Mouse (Mus musculus): ENCODE results near the gene Cd52. TPM values are rescaled to one million over a fixed set of nuclear protein-coding genes. Genes with fewer than 3 reads are reported as not detected.

The Cd52 gene
- polyA plus RNA-seq, 1 experiment from 2014 or later = 24.6 TPM

- no peaks in the 10 kb centered on the region for H3K9me3 ChIP-seq (replicated peaks)
- H3K36me3 ChIP-seq = peaks cover 12% of the 10 kb centered on the region
- H3K27me3 ChIP-seq = no peaks in the 10 kb centered on the region
- DNase-seq (no peak), ATAC-seq (ENCODE audit: low read depth) (no peak)
- H3K9ac ChIP-seq = no peak overlapping the region
- H3K27ac ChIP-seq = no peak overlapping the region
- peaks cover 69% of the 10 kb centered on the region for H3K4me1 ChIP-seq (replicated peaks)
- WGBS (ENCODE audit: insufficient replicate concordance) = 85% methylated on average over 21 of the region's 21 CpGs
- peak overlapping the region; percentile 87; the same call in 1 of the 2 replicates for H3K4me2 ChIP-seq
- no peak overlapping the region for H3K4me3 ChIP-seq (replicated peaks)
Observed at GRCm38 (mm10) chr4:134126300-134127120, 31.6 kb upstream of the Cd52 start.

- Histone ChIP-seq H3K27me3 (no peaks in the 10 kb centered on the region), H3K27ac (no peak overlapping the region), H3K36me3 (peaks cover 3% of the 10 kb centered on the region; the same call in 1 of the 2 replicates), H3K9ac (no peak overlapping the region), H3K4me1 (replicated peaks) (peaks cover 72% of the 10 kb centered on the region), H3K4me2 (no peak overlapping the region), H3K9me3 (replicated peaks) (no peaks in the 10 kb centered on the region), H3K4me3 (replicated peaks) (no peak overlapping the region)
- no peak for DNase-seq
- 77% methylated on average over 15 of the region's 15 CpGs for WGBS (ENCODE audit: insufficient replicate concordance)
- ATAC-seq (ENCODE audit: low read depth) = no peak
Observed at GRCm38 (mm10) chr4:134125383-134126060, 30.6 kb upstream of the Cd52 start.

- Histone ChIP-seq H3K4me2 (peak overlapping the region; percentile 43), H3K4me1 (replicated peaks) (peaks cover 72% of the 10 kb centered on the region), H3K9ac (peak overlapping the region; percentile 49), H3K36me3 (no peaks in the 10 kb centered on the region), H3K27ac (no peak overlapping the region; the same call in 1 of the 2 replicates), H3K9me3 (replicated peaks) (no peaks in the 10 kb centered on the region), H3K27me3 (no peaks in the 10 kb centered on the region), H3K4me3 (replicated peaks) (no peak overlapping the region)
- WGBS (ENCODE audit: insufficient replicate concordance) = 12% methylated on average over 17 of the region's 17 CpGs
- DNase-seq = peak; percentile 48
- no peak for ATAC-seq (ENCODE audit: low read depth)
Observed at GRCm38 (mm10) chr4:134123680-134124551, 29.0 kb upstream of the Cd52 start.

GRCm38 (mm10) chr4:134123147-134123546 is 28.3 kb upstream of the Cd52 start:
- H3K27ac ChIP-seq = no peak overlapping the region
- H3K4me1 ChIP-seq (replicated peaks) = peaks cover 70% of the 10 kb centered on the region
- ATAC-seq (ENCODE audit: low read depth) = no peak
- H3K9ac ChIP-seq = no peak overlapping the region
- DNase-seq = no peak
- WGBS (ENCODE audit: insufficient replicate concordance) = 85% methylated on average over 6 of the region's 6 CpGs
- H3K9me3 ChIP-seq (replicated peaks) = no peaks in the 10 kb centered on the region
- no peaks in the 10 kb centered on the region for H3K36me3 ChIP-seq
- H3K4me3 ChIP-seq (replicated peaks) = no peak overlapping the region
- no peak overlapping the region for H3K4me2 ChIP-seq
- H3K27me3 ChIP-seq = no peaks in the 10 kb centered on the region

- peaks cover 70% of the 10 kb centered on the region for H3K4me1 ChIP-seq (replicated peaks)
- H3K4me3 ChIP-seq (replicated peaks) = no peak overlapping the region
- no peak overlapping the region for H3K4me2 ChIP-seq
- DNase-seq (no peak), ATAC-seq (ENCODE audit: low read depth) (no peak)
- no peak overlapping the region for H3K27ac ChIP-seq
- H3K9me3 ChIP-seq (replicated peaks) = no peaks in the 10 kb centered on the region
- no peak overlapping the region for H3K9ac ChIP-seq
- H3K36me3 ChIP-seq = no peaks in the 10 kb centered on the region
- WGBS (ENCODE audit: insufficient replicate concordance) = 64% methylated on average over 3 of the region's 3 CpGs
- H3K27me3 ChIP-seq = no peaks in the 10 kb centered on the region
Observed at GRCm38 (mm10) chr4:134122281-134122680, 27.4 kb upstream of the Cd52 start.

- Histone ChIP-seq H3K4me3 (replicated peaks) (no peak overlapping the region), H3K9ac (no peak overlapping the region), H3K4me2 (no peak overlapping the region), H3K27me3 (no peaks in the 10 kb centered on the region), H3K4me1 (replicated peaks) (peaks cover 70% of the 10 kb centered on the region), H3K27ac (peak overlapping the region; percentile 56; the same call in 1 of the 2 replicates), H3K36me3 (no peaks in the 10 kb centered on the region), H3K9me3 (replicated peaks) (no peaks in the 10 kb centered on the region)
- no peak for ATAC-seq (ENCODE audit: low read depth)
- 39% methylated on average over 4 of the region's 4 CpGs for WGBS (ENCODE audit: insufficient replicate concordance)
- DNase-seq = no peak
Observed at GRCm38 (mm10) chr4:134121571-134121970, 26.7 kb upstream of the Cd52 start.

GRCm38 (mm10) chr4:134120916-134121315 is 26.0 kb upstream of the Cd52 start:
- no peak overlapping the region for H3K4me3 ChIP-seq (replicated peaks)
- DNase-seq (no peak), ATAC-seq (ENCODE audit: low read depth) (no peak)
- H3K4me1 ChIP-seq (replicated peaks) = peaks cover 69% of the 10 kb centered on the region
- no peaks in the 10 kb centered on the region for H3K36me3 ChIP-seq
- no peak overlapping the region for H3K4me2 ChIP-seq
- no peak overlapping the region for H3K9ac ChIP-seq
- H3K27me3 ChIP-seq = no peaks in the 10 kb centered on the region
- 50% methylated on average over 4 of the region's 4 CpGs for WGBS (ENCODE audit: insufficient replicate concordance)
- H3K27ac ChIP-seq = peak overlapping the region; percentile 56; the same call in 1 of the 2 replicates
- no peaks in the 10 kb centered on the region for H3K9me3 ChIP-seq (replicated peaks)

- ATAC-seq (ENCODE audit: low read depth) (no peak), DNase-seq (no peak)
- peaks cover 69% of the 10 kb centered on the region for H3K4me1 ChIP-seq (replicated peaks)
- H3K36me3 ChIP-seq = no peaks in the 10 kb centered on the region
- 54% methylated on average over 6 of the region's 6 CpGs for WGBS (ENCODE audit: insufficient replicate concordance)
- no peaks in the 10 kb centered on the region for H3K27me3 ChIP-seq
- H3K4me3 ChIP-seq (replicated peaks) = no peak overlapping the region
- no peak overlapping the region for H3K9ac ChIP-seq
- no peak overlapping the region for H3K4me2 ChIP-seq
- H3K27ac ChIP-seq = peak overlapping the region; percentile 39
- no peaks in the 10 kb centered on the region for H3K9me3 ChIP-seq (replicated peaks)
Observed at GRCm38 (mm10) chr4:134120192-134120805, 25.4 kb upstream of the Cd52 start.

- peak overlapping the region; percentile 39; the same call in 1 of the 2 replicates for H3K27ac ChIP-seq
- no peaks in the 10 kb centered on the region for H3K9me3 ChIP-seq (replicated peaks)
- H3K36me3 ChIP-seq = no peaks in the 10 kb centered on the region
- DNase-seq (peak; percentile 50), ATAC-seq (ENCODE audit: low read depth) (0 out of 2 replicates have a peak, but pooled peaks have one; percentile 37)
- H3K4me2 ChIP-seq = no peak overlapping the region
- H3K4me3 ChIP-seq (replicated peaks) = no peak overlapping the region
- WGBS (ENCODE audit: insufficient replicate concordance) = 42% methylated on average over 9 of the region's 9 CpGs
- no peaks in the 10 kb centered on the region for H3K27me3 ChIP-seq
- no peak overlapping the region for H3K9ac ChIP-seq
- peaks cover 64% of the 10 kb centered on the region for H3K4me1 ChIP-seq (replicated peaks)
Observed at GRCm38 (mm10) chr4:134119644-134120043, 24.8 kb upstream of the Cd52 start.

GRCm38 (mm10) chr4:134119042-134119441 is 24.2 kb upstream of the Cd52 start:
- peak overlapping the region; percentile 62; the same call in 1 of the 2 replicates for H3K27ac ChIP-seq
- WGBS (ENCODE audit: insufficient replicate concordance) = 54% methylated on average over 5 of the region's 5 CpGs

More at GRCm38 (mm10) chr4:134119042-134119441, 24.2 kb upstream of the Cd52 start:
- Histone ChIP-seq H3K9ac (no peak overlapping the region), H3K4me2 (no peak overlapping the region), H3K4me3 (replicated peaks) (no peak overlapping the region), H3K4me1 (replicated peaks) (peaks cover 64% of the 10 kb centered on the region), H3K9me3 (replicated peaks) (no peaks in the 10 kb centered on the region), H3K36me3 (no peaks in the 10 kb centered on the region), H3K27me3 (no peaks in the 10 kb centered on the region)
- DNase-seq (no peak), ATAC-seq (ENCODE audit: low read depth) (no peak)
